Mouse (Mus musculus): Measurements from ENCODE around the gene Rbm5.

DNA sequence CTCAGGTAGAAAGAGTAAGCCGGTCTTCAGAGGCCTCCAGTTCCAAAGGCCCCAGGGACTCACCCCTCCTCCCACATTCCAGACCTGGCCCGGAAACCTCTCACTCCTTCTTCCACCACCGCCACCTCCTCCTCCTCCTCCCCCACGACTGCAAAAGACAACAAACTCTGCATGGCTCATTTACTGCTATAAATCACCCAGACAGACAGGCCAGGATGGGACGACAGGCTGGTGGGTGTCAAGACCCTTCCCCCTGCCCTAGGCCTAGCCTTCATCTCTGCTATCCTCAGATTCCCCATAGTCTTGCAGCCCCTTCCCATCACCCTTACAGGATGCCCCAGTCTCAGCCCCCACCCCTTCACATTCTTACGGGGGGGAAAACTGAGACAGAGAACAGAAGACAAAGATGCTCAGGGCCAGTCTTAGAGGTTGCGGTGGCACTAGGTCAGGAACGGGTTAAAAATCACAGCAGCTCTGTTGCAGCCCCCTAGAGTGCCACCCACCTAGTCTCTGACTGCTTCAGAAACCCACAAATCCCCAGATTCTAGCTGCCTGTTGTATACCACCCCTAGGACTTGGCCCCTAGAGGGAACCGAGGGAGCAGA is 71.3 kb downstream of the Rbm5 start:
- no peak for TF ChIP-seq POLR2A (IDR thresholded peaks at IDR 0.05; ENCODE audit: insufficient read depth, low read length)
- TF ChIP-seq CTCF (IDR thresholded peaks at IDR 0.05; ENCODE audit: low read depth, low read length), result no peak
